Mouse (Mus musculus) MEL (cell line): ENCODE results near the gene Herc1. TPM values are rescaled to one million over a fixed set of nuclear protein-coding genes. Genes with fewer than 3 reads are reported as not detected.
A peak's percentile ranks its signal among the peaks of the same experiment; 100 is the strongest.

ENCODE experiments used
- DNase-seq: peaks from one replicate; pipeline ENCODE4 v3.0.0; 2011; ENCODE audit warnings: low read depth, low spot score
- H3K27ac ChIP-seq: 2 replicates; pipeline ENCODE4 v1.5.1; 2012; ENCODE audit warnings: low read depth, mild to moderate bottlenecking, control low read depth, low read length, moderate library complexity; ENCODE audit not compliant: control insufficient read depth
- H3K27me3 ChIP-seq, 2 experiments: fragments of 150-350 bp in 1 of 2; sonication (generic) in 1 of 2; 2 replicates each; pipeline ENCODE4 v1.6.1; 2012; ENCODE audit warnings: low read length in 2 of 2, mild to moderate bottlenecking in 2 of 2, improper control_type of control experiment in 1 of 2, moderate library complexity in 1 of 2; ENCODE audit not compliant: insufficient read depth in 2 of 2, control insufficient read depth in 1 of 2
- H3K36me3 ChIP-seq, 2 experiments: 2 replicates each; pipeline ENCODE4 v1.6.1; 2012 to 2014; ENCODE audit warnings: low read length in 2 of 2, improper control_type of control experiment in 1 of 2, inconsistent platforms in 1 of 2, mild to moderate bottlenecking in 1 of 2; ENCODE audit not compliant: insufficient read depth in 2 of 2, control insufficient read depth in 1 of 2
- H3K4me1 ChIP-seq, 2 experiments: fragments of 150-350 bp in 1 of 2; sonication (generic) in 1 of 2; 2 replicates each; pipeline ENCODE4 v1.6.1; 2012; ENCODE audit warnings: low read length in 2 of 2, improper control_type of control experiment in 1 of 2, mild to moderate bottlenecking in 1 of 2; ENCODE audit not compliant: insufficient read depth in 2 of 2, control insufficient read depth in 1 of 2
- H3K4me3 ChIP-seq, 2 experiments: fragments of 150-350 bp in 1 of 2; sonication (generic) in 1 of 2; 2 replicates each; pipeline ENCODE4 v1.5.1; 2012; ENCODE audit warnings: low read depth in 2 of 2, low read length in 2 of 2, mild to moderate bottlenecking in 2 of 2, moderate library complexity in 2 of 2, control low read depth in 1 of 2, improper control_type of control experiment in 1 of 2; ENCODE audit not compliant: control insufficient read depth in 1 of 2, insufficient read depth in 1 of 2
- H3K79me2 ChIP-seq: 2 replicates; pipeline ENCODE4 v1.6.1; 2012; ENCODE audit warnings: mild to moderate bottlenecking, low read length, moderate library complexity; ENCODE audit not compliant: control insufficient read depth, poor library complexity, insufficient read depth
- H3K9ac ChIP-seq: 2 replicates; pipeline ENCODE4 v1.6.1; 2012; ENCODE audit warnings: low read depth, mild to moderate bottlenecking, control low read depth, low read length, moderate library complexity; ENCODE audit not compliant: control insufficient read depth, poor library complexity, severe bottlenecking
- H3K9me3 ChIP-seq: fragments of 150-350 bp; sonication (generic); replicated peaks from 2 replicates; pipeline ENCODE4 v1.6.1; 2012; ENCODE audit warnings: mild to moderate bottlenecking, low read length, improper control_type of control experiment, moderate library complexity; ENCODE audit not compliant: insufficient read depth
- BHLHE40 ChIP-seq: IDR thresholded peaks from 2 replicates; pipeline ENCODE4 v1.6.1; 2012; ENCODE audit warnings: low read depth, mild to moderate bottlenecking, inconsistent platforms, low read length, improper control_type of control experiment, borderline replicate concordance
- CHD1 ChIP-seq: IDR thresholded peaks from 2 replicates; pipeline ENCODE4 v1.6.1; 2012; ENCODE audit warnings: low read depth, mild to moderate bottlenecking, inconsistent platforms, low read length, improper control_type of control experiment
- CHD2 ChIP-seq: IDR thresholded peaks from 2 replicates; pipeline ENCODE4 v1.6.1; 2011; ENCODE audit warnings: low read length, improper control_type of control experiment
- CTCF ChIP-seq, 3 experiments: IDR thresholded peaks in 2 of 3; conservative IDR thresholded peaks in 1 of 3; 2 replicates each; pipeline ENCODE4 v1.5.1; 2011 to 2012; ENCODE audit warnings: low read length in 3 of 3, low read depth in 2 of 3, mild to moderate bottlenecking in 2 of 3, improper control_type of control experiment in 1 of 3, inconsistent platforms in 1 of 3, mixed read lengths in 1 of 3, moderate library complexity in 1 of 3; ENCODE audit not compliant: control insufficient read depth in 1 of 3, insufficient read depth in 1 of 3, poor library complexity in 1 of 3, severe bottlenecking in 1 of 3
- ELF1 ChIP-seq: IDR thresholded peaks from 2 replicates; pipeline ENCODE4 v1.6.1; 2014; ENCODE audit warnings: low read depth, mild to moderate bottlenecking, inconsistent platforms, low read length, improper control_type of control experiment, moderate library complexity
- EP300 ChIP-seq, 2 experiments: IDR thresholded peaks; 2 replicates each; pipeline ENCODE4 v1.6.1; 2011; ENCODE audit warnings: improper control_type of control experiment in 2 of 2, low read length in 2 of 2, low read depth in 1 of 2, mild to moderate bottlenecking in 1 of 2
- ETS1 ChIP-seq: IDR thresholded peaks from 2 replicates; pipeline ENCODE4 v1.6.1; 2012; ENCODE audit warnings: low read depth, mild to moderate bottlenecking, inconsistent platforms, low read length, improper control_type of control experiment, moderate library complexity
- GABPA ChIP-seq: IDR thresholded peaks from 2 replicates; pipeline ENCODE4 v1.6.1; 2012; ENCODE audit warnings: low read depth, mild to moderate bottlenecking, inconsistent platforms, low read length, improper control_type of control experiment, moderate library complexity
- GATA1 ChIP-seq: IDR thresholded peaks from 2 replicates; pipeline ENCODE4 v1.6.1; 2011; ENCODE audit warnings: low read depth, low read length, improper control_type of control experiment
- HCFC1 ChIP-seq: IDR thresholded peaks from 2 replicates; pipeline ENCODE4 v1.6.1; 2012; ENCODE audit warnings: low read depth, mild to moderate bottlenecking, inconsistent platforms, low read length, improper control_type of control experiment, moderate library complexity
- JUND ChIP-seq: IDR thresholded peaks from 2 replicates; pipeline ENCODE4 v1.6.1; 2011; ENCODE audit warnings: low read depth, mild to moderate bottlenecking, improper control_type of control experiment, low read length
- KAT2A ChIP-seq: conservative IDR thresholded peaks from 2 replicates; pipeline ENCODE4 v1.6.1; 2012; ENCODE audit warnings: low read depth, low read length, improper control_type of control experiment, inconsistent platforms
- MAX ChIP-seq: IDR thresholded peaks from 2 replicates; pipeline ENCODE4 v1.6.1; 2011; ENCODE audit warnings: low read length, improper control_type of control experiment
- MAZ ChIP-seq: IDR thresholded peaks from 2 replicates; pipeline ENCODE4 v1.6.1; 2012; ENCODE audit warnings: low read depth, mild to moderate bottlenecking, inconsistent platforms, low read length, improper control_type of control experiment
- MEF2A ChIP-seq: IDR thresholded peaks from 2 replicates; pipeline ENCODE4 v1.6.1; 2014; ENCODE audit warnings: low read depth, mild to moderate bottlenecking, inconsistent platforms, low read length, improper control_type of control experiment; ENCODE audit not compliant: poor library complexity, insufficient replicate concordance, severe bottlenecking; ENCODE audit errors: extremely low read depth
- MXI1 ChIP-seq: IDR thresholded peaks from 2 replicates; pipeline ENCODE4 v1.6.1; 2011; ENCODE audit warnings: mild to moderate bottlenecking, low read depth, low read length, improper control_type of control experiment
- MYB ChIP-seq: IDR thresholded peaks from 2 replicates; pipeline ENCODE4 v1.6.1; 2011; ENCODE audit warnings: mild to moderate bottlenecking, low read depth, low read length, improper control_type of control experiment
- MYC ChIP-seq: IDR thresholded peaks from 2 replicates; pipeline ENCODE4 v1.6.1; 2011; ENCODE audit warnings: low read depth, mild to moderate bottlenecking, low read length, improper control_type of control experiment, moderate library complexity
- NELFE ChIP-seq: IDR thresholded peaks from 2 replicates; pipeline ENCODE4 v1.6.1; 2011; ENCODE audit warnings: low read depth, low read length, improper control_type of control experiment
- NRF1 ChIP-seq: IDR thresholded peaks from 2 replicates; pipeline ENCODE4 v1.6.1; 2014; ENCODE audit warnings: low read depth, mild to moderate bottlenecking, inconsistent platforms, low read length, improper control_type of control experiment, moderate library complexity; ENCODE audit not compliant: poor library complexity, insufficient read depth, severe bottlenecking
- POLR2A ChIP-seq, 2 experiments: IDR thresholded peaks; 2 replicates each; pipeline ENCODE4 v1.6.1; 2011 to 2012; ENCODE audit warnings: low read length in 2 of 2, mild to moderate bottlenecking in 2 of 2, control low read depth in 1 of 2, improper control_type of control experiment in 1 of 2, low read depth in 1 of 2, moderate library complexity in 1 of 2; ENCODE audit not compliant: control insufficient read depth in 1 of 2, insufficient read depth in 1 of 2, poor library complexity in 1 of 2
- POLR2AphosphoS2 ChIP-seq: IDR thresholded peaks from 2 replicates; pipeline ENCODE4 v1.6.1; 2011; ENCODE audit warnings: low read length, improper control_type of control experiment
- POLR2AphosphoS5 ChIP-seq: IDR thresholded peaks from 2 replicates; pipeline ENCODE4 v1.6.1; 2012; ENCODE audit warnings: low read depth, borderline replicate concordance, mild to moderate bottlenecking, inconsistent platforms, low read length, moderate library complexity, mixed read lengths
- RAD21 ChIP-seq: IDR thresholded peaks from 2 replicates; pipeline ENCODE4 v1.6.1; 2011; ENCODE audit warnings: mild to moderate bottlenecking, low read depth, low read length, improper control_type of control experiment
- RCOR1 ChIP-seq: IDR thresholded peaks from 2 replicates; pipeline ENCODE4 v1.6.1; 2012; ENCODE audit warnings: low read depth, mild to moderate bottlenecking, inconsistent platforms, low read length, improper control_type of control experiment
- SIN3A ChIP-seq: IDR thresholded peaks from 2 replicates; pipeline ENCODE4 v1.6.1; 2012; ENCODE audit warnings: low read length, improper control_type of control experiment, inconsistent platforms
- SMC3 ChIP-seq: IDR thresholded peaks from 2 replicates; pipeline ENCODE4 v1.6.1; 2011; ENCODE audit warnings: low read depth, low read length, improper control_type of control experiment
- TAL1 ChIP-seq: IDR thresholded peaks from 2 replicates; pipeline ENCODE4 v1.6.1; 2012; ENCODE audit warnings: mild to moderate bottlenecking, inconsistent platforms, low read length, moderate library complexity, mixed read lengths
- TBP ChIP-seq: IDR thresholded peaks from 2 replicates; pipeline ENCODE4 v1.8.0; 2011; ENCODE audit warnings: low read depth, low read length, improper control_type of control experiment
- TCF12 ChIP-seq: IDR thresholded peaks from 2 replicates; pipeline ENCODE4 v1.6.1; 2014; ENCODE audit warnings: low read depth, mild to moderate bottlenecking, inconsistent platforms, low read length, improper control_type of control experiment, moderate library complexity
- UBTF ChIP-seq: IDR thresholded peaks from 2 replicates; pipeline ENCODE4 v1.6.1; 2012; ENCODE audit warnings: low read depth, mild to moderate bottlenecking, inconsistent platforms, low read length, improper control_type of control experiment, moderate library complexity, borderline replicate concordance; ENCODE audit not compliant: insufficient read depth
- USF1 ChIP-seq: IDR thresholded peaks from 2 replicates; pipeline ENCODE4 v1.6.1; 2014; ENCODE audit warnings: low read depth, mild to moderate bottlenecking, inconsistent platforms, low read length, improper control_type of control experiment, moderate library complexity
- USF2 ChIP-seq, 2 experiments: IDR thresholded peaks; 2 replicates each; pipeline ENCODE4 v1.6.1; 2011 to 2012; ENCODE audit warnings: improper control_type of control experiment in 2 of 2, low read length in 2 of 2, borderline replicate concordance in 1 of 2, inconsistent platforms in 1 of 2, low read depth in 1 of 2, mild to moderate bottlenecking in 1 of 2; ENCODE audit not compliant: insufficient read depth in 1 of 2
- ZC3H11A ChIP-seq: IDR thresholded peaks from 2 replicates; pipeline ENCODE4 v1.6.1; 2012; ENCODE audit warnings: low read depth, mild to moderate bottlenecking, inconsistent platforms, low read length, improper control_type of control experiment
- ZKSCAN1 ChIP-seq: IDR thresholded peaks from 2 replicates; pipeline ENCODE4 v1.6.1; 2012; ENCODE audit warnings: low read depth, mild to moderate bottlenecking, inconsistent platforms, low read length, improper control_type of control experiment, moderate library complexity
- ZMIZ1 ChIP-seq: IDR thresholded peaks from 2 replicates; pipeline ENCODE4 v1.6.1; 2012; ENCODE audit warnings: low read depth, mild to moderate bottlenecking, inconsistent platforms, low read length, improper control_type of control experiment, moderate library complexity
- ZNF384 ChIP-seq: IDR thresholded peaks from 2 replicates; pipeline ENCODE4 v1.6.1; 2012; ENCODE audit warnings: low read depth, mild to moderate bottlenecking, inconsistent platforms, low read length, improper control_type of control experiment
- polyA plus RNA-seq, 2 experiments: library from polyadenylated mRNA; stranded (reverse) in 1 of 2; unstranded in 1 of 2; fragments of >175 nt in 1 of 2; fragments of >200 nt in 1 of 2; gene quantifications; 2 replicates each; pipeline versions ENCODE4 v1.2.1 to v1.2.4; 2012; ENCODE audit warnings: low replicate concordance in 2 of 2, low read depth in 1 of 2; ENCODE audit not compliant: insufficient read length in 2 of 2, insufficient read depth in 1 of 2, missing spikeins in 1 of 2
- total RNA-seq: library from RNA; depleted of rRNA; stranded (reverse); fragments of 300-350 nt; gene quantifications from 2 replicates; pipeline ENCODE4 v1.2.3, GENCODE M21; 2012

Gene Herc1
- total and polyA plus RNA-seq, 3 experiments = 22.7 to 28.8 (median 23.2) TPM

GRCm38 (mm10) chr9:66393304-66393703 lies 43.1 kb downstream of the Herc1 start:
- Histone ChIP-seq H3K79me2 (no peaks in the 10 kb centered on the region), H3K27me3 (no peaks in the 10 kb centered on the region), H3K4me1 (peaks cover 4 to 16% of the 10 kb centered on the region in 2 experiments; a peak in 3 of 4 replicates), H3K36me3 (peaks cover 22 to 29% of the 10 kb centered on the region in 2 experiments), H3K9ac (no peak overlapping the region), H3K9me3 (no peaks in the 10 kb centered on the region), H3K4me3 (no peak overlapping the region), H3K27ac (no peak overlapping the region)
- peak; percentile 74 for DNase-seq
- TF ChIP-seq CHD1 (no peak), USF1 (no peak), UBTF (no peak), MAZ (no peak), POLR2AphosphoS2 (no peak), MYB (no peak), NRF1 (no peak), HCFC1 (no peak), POLR2A (IDR thresholded peaks at IDR 0.05; ENCODE audit: control insufficient read depth in 1 of 2, insufficient read depth in 1 of 2, low read depth in 1 of 2, low read length in 2 of 2, poor library complexity in 1 of 2) (no peak), ZMIZ1 (no peak), RAD21 (no peak; the same call in none of the 2 replicates), TBP (no peak), NELFE (no peak), MAX (0 out of 2 replicates have a peak, but pooled peaks have one; percentile 32), POLR2AphosphoS5 (no peak), TAL1 (no peak), SIN3A (peak; percentile 64), USF2 (IDR thresholded peaks at IDR 0.05; ENCODE audit: borderline replicate concordance in 1 of 2, insufficient read depth in 1 of 2, low read depth in 1 of 2, low read length in 2 of 2) (no peak), RCOR1 (peak; percentile 97), JUND (no peak), ETS1 (peak; percentile 55), MXI1 (peak; percentile 65; the same call in 1 of the 2 replicates), ZKSCAN1 (no peak), MEF2A (peak; percentile 64; the same call in 1 of the 2 replicates), EP300 (IDR thresholded peaks at IDR 0.05; ENCODE audit: low read depth in 1 of 2, low read length in 2 of 2) (peak; percentile 69 to 87; a peak in 3 of 4 replicates), ZNF384 (0 out of 2 replicates have a peak, but pooled peaks have one; percentile 15), ZC3H11A (no peak), KAT2A (no peak), MYC (peak; percentile 53; the same call in 1 of the 2 replicates), GABPA (no peak), CHD2 (no peak), GATA1 (peak; percentile 85), BHLHE40 (peak; percentile 79), SMC3 (0 out of 2 replicates have a peak, but pooled peaks have one; percentile 18), TCF12 (peak; percentile 47; the same call in 1 of the 2 replicates), CTCF (IDR thresholded peaks at IDR 0.05 in 2 of 3, conservative IDR thresholded peaks at IDR 0.05 in 1 of 3; ENCODE audit: control insufficient read depth in 1 of 3, insufficient read depth in 1 of 3, low read depth in 2 of 3, low read length in 3 of 3, poor library complexity in 1 of 3, severe bottlenecking in 1 of 3) (no peak), ELF1 (peak; percentile 45)
